Mouse (Mus musculus) right cerebral cortex, postnatal 36 days (tissue): ENCODE data around the gene Sec22a.

Experiments
- DNase-seq, 2 experiments: peaks; one replicate each; pipeline ENCODE4 v3.0.0; 2022; ENCODE audit warnings: low spot score in 2 of 2, mixed read lengths in 1 of 2

Sec22a gene

DNA sequence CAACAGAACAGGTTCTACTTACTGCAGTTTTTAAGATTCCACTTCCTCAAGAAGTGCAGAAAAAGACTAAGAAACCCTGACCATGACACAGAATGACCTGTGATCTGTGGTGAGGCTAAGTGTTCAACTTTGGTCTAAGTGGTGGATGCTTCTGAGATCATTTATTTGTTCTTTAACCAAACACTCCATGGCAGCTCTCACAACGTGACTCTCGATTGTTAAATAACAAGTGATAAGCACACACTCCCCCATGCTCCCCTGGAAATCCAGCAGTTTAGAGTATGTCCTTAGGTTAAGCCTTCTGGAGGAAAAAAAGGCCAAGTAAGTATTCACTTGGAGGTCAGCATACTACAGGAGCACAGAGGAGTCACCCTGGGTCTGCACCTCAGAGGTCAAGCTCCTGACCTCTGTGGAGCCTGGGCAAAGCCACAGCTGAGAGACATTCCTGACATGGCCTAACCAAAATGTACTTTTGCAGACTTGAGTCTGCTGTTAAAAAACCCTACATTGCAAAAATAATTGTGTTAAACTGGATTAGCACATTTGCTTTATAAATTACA, 53.1 kb downstream of the Sec22a start:
- DNase-seq, result no peak

DNA sequence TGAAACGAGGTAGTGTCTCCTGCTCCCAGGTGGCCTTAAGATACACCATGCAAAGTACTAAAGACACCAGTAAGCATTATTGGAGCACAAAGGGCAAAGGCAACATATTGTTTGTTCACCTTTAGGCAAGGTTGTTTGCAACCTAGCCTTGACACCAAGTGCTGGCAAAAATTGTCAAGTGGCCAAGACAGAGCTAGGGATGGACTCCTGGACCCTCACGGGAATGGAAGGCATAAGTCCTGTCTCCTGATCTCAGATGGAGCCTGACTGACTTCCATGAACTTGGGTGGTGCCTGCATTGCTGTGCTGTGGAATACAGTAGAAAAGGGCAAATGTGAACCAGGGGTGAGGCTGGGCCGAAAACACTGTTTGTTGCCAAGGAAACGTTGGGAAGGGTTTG, 54.1 kb downstream of the Sec22a start:
- no peak for DNase-seq

- DNase-seq, result no peak
These were observed 55.1 kb downstream of the Sec22a start for GRCm38 (mm10) chr16:35308486-35309143.

DNA sequence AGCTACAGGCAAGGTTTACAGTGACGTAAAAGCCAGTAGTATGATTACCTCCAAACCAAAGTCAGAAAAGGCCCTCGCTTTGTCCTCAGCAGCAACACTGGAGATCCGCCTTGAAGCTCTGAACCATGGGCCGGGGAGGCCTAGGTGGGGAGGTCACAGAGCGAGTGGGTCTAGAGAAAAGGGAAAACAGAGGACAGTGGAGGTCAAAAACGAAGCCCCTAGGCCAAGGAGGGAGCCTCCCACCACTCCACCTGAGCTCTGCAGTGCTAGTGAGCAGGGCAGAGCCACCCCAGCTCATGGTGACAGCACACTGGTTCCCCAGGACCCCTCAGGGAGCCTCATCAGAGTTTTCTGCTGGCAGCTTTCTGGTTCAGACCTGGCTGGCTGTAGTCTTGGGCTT, 55.7 kb downstream of the Sec22a start:
- DNase-seq, result no peak

DNA sequence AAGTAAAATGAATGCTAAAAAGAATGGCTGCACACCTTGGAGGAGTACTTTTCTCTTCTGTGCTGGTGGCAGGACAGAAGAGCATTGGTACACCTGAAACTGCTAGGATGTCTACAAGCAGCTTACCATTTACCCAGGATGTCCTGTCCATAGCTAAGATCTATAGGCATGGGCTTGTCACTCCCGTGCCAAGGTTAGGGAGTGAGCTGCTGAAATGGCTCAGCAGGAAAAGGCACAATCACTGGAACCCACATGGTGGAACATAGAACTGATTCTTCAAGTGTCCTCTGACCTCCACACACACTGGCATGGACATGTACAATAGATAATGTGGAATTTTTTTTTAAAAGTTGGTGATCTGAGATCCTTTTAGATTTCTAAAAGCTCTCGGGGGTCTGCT, 56.4 kb downstream of the Sec22a start:
- no peak for DNase-seq

- no peak for DNase-seq
These were observed 57.1 kb downstream of the Sec22a start for GRCm38 (mm10) chr16:35306631-35307030.

GRCm38 (mm10) chr16:35305226-35305625, 58.5 kb downstream of the Sec22a start:
- DNase-seq, result no peak

DNA sequence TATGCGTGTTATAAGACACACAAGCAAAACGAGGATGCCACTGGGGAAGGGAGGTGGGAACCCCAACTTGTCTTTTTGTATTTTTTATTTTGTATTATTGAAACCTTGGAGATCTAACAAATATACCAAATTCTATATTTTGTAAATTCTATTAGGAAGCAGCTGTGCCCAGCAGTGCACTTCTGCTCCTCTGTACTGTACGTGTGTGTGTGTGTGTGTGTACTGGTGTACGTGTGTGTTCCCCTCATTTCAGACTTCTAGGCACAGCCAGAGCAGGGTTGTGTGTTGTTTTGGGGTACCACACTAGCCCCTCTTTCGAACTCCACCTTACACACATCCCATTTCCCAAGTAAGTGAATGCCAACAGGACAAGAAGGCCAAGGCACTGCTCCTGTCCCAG, 59.3 kb downstream of the Sec22a start:
- DNase-seq, result no peak

GRCm38 (mm10) chr16:35303721-35304120, 60.0 kb downstream of the Sec22a start:
- no peak for DNase-seq

DNA sequence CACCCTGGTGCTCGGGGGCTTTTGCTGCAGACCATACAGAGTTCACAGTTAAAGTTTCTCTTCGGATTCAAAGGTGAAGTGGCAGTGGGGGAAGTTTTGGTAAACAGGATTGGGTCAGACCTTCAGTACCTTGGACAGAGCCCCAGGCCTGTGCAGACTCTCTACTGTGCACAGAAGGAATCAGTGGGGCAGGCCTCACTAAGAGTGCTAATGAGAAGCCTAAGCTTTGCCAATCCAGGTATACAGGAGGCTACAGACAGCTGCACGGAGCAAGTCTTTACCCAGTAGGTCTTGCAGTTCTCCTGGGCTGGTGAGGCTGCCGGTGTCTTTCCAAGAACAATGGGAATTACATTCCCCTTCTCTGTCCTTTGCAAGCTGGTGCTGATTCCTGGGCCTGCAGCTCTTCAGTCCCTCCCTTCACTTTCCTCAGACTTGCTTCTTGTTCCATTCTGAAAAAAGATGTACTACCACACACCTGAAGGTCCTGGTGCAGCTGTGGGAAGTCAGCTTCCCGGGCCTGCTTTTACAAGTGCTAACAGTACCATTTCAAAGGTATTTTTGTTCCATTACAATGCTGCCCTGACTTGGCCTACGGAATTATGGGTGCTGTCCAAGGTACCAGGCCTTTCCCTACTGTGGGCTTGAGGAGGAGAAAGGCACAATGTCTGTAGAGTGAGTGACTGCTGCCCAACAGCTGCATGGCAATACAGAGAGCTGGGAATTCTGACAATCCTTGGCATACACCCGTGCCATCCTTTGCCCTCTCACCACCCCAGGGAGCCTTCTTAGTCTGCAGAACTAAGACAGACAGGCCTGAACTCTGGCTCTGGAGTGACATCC, 61.1 kb downstream of the Sec22a start:
- DNase-seq, result no peak

DNA sequence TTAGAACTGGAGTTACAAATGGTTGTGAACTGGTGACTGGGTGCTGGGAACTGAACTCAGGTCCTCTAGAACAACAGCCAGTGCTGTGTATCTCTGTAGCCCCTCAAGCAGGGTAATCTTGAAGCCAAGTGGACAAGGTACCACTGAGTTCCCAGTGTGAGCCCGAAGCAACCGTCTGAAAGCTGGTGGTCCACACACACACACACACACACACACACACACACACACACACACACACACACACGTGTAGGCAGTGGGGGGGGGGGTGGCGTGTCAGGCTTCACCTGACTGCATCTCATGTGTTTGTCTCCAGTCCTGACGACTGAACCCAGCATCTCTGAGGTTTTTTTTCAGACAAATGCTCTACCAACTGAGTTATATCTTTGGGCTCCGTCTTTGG, 63.6 kb downstream of the Sec22a start:
- no peak for DNase-seq

DNA sequence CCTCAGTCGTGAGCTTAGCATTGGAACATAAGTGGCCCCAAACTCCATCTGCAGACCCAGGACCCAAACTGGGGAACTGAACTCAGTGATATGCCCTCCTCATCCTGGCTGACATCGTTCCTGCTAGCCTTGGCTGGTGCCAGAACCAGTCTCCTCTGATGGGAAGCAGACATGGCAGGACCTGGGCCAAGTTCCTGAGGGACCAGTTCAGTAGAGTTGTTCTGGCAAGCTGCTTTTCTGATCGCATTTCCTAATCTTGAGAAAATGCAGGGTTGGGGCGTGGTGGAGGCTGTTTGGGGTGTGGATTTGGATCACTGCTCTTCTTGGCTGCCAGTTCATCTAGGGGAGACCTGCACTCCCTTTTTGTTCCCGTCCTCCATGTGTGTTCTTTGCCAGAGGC, 65.9 kb downstream of the Sec22a start:
- DNase-seq, result no peak

GRCm38 (mm10) chr16:35287244-35287643, 76.5 kb downstream of the Sec22a start:
- DNase-seq, result no peak

DNA sequence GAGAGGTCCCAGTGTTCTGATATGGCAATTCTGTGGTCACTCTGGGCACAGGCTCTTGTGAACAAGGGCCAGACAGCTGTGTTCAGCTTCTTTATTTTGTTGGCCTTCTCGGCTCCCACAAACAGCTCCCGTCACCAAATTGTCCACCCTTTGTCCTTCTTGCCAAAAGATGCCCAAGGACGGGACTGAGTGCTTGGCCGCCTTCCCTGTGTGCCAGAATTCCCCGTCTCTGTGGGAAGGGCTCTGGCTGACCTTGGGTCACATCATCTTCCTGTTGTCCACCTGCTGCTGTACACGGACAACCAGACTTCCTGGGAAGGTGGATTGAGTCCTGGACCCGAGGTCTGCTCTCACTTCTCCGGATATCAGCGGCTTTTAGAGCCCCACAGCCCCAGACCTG, 77.9 kb downstream of the Sec22a start:
- no peak for DNase-seq

GRCm38 (mm10) chr16:35282456-35282855, 81.3 kb downstream of the Sec22a start:
- DNase-seq, result no peak

GRCm38 (mm10) chr16:35278166-35278565, 85.6 kb downstream of the Sec22a start:
- no peak for DNase-seq

- DNase-seq, result no peak
These were observed 91.3 kb downstream of the Sec22a start for GRCm38 (mm10) chr16:35272417-35272816.

DNA sequence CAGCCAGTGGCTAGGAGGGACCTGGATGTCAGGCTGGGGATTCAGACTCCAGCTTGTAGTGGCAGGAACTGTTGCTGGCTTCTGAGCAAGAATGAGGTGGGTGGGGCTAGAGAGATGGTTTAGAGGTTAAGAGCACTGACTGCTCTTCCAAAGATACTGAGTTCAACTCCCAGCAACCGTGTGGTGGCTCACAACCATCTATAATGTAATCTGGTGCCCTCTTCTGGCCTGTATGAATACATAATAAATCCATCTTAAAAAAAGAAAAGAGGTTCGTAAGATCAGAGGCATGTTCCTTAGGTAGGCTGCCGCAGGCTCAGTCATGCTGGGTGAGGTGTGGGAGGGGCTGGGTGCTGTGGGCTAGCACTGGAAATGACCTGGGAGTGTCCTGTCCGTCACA, 92.1 kb downstream of the Sec22a start:
- DNase-seq, result no peak

- no peak for DNase-seq
These were observed 92.8 kb downstream of the Sec22a start for GRCm38 (mm10) chr16:35270945-35271344.

GRCm38 (mm10) chr16:35270353-35270934, 93.3 kb downstream of the Sec22a start:
- DNase-seq, result peak; percentile 74 to 75
